Mouse (Mus musculus) lung, postnatal 0 days (tissue): ENCODE measurements around the gene Yes1. TPM values are rescaled to one million over a fixed set of nuclear protein-coding genes. Genes with fewer than 3 reads are reported as not detected.

Experiments used
- ATAC-seq: fragments of 200-750 bp; cut with Nextera tagmentation; 2 replicates; pipeline ENCODE4 v1.8.0; 2017; ENCODE audit warnings: moderate library complexity
- DNase-seq: peaks from one replicate; pipeline ENCODE4 v3.0.0-alpha.2; 2016; ENCODE audit warnings: low spot score
- H3K27ac ChIP-seq: fragments of 300-500 bp; sonication (generic); 2 replicates; pipeline ENCODE4 v1.5.1; 2014; ENCODE audit warnings: antibody characterized with exemption, mild to moderate bottlenecking, low read length, mixed read lengths
- H3K27me3 ChIP-seq: fragments of 300-500 bp; sonication (generic); replicated peaks from 2 replicates; pipeline ENCODE4 v1.6.1; 2014; ENCODE audit warnings: low read length, mixed read lengths; ENCODE audit not compliant: insufficient read depth
- H3K36me3 ChIP-seq: fragments of 300-500 bp; sonication (generic); 2 replicates; pipeline ENCODE4 v1.6.1; 2014; ENCODE audit warnings: low read length, mixed read lengths; ENCODE audit not compliant: insufficient read depth
- H3K4me1 ChIP-seq: fragments of 300-500 bp; sonication (generic); 2 replicates; pipeline ENCODE4 v1.6.1; 2014; ENCODE audit warnings: antibody characterized with exemption, low read depth, low read length, mixed read lengths; ENCODE audit not compliant: insufficient read depth
- H3K4me2 ChIP-seq: fragments of 300-500 bp; sonication (generic); replicated peaks from 2 replicates; pipeline ENCODE4 v1.6.1; 2014; ENCODE audit warnings: low read depth, mild to moderate bottlenecking, low read length, moderate library complexity, mixed read lengths
- H3K4me3 ChIP-seq: fragments of 300-500 bp; sonication (generic); 2 replicates; pipeline ENCODE4 v1.5.1; 2014; ENCODE audit warnings: low read depth, low read length
- H3K9ac ChIP-seq: fragments of 300-500 bp; sonication (generic); replicated peaks from 2 replicates; pipeline ENCODE4 v1.6.1; 2014; ENCODE audit warnings: low read depth, mild to moderate bottlenecking
- H3K9me3 ChIP-seq: fragments of 300-500 bp; sonication (generic); 2 replicates; pipeline ENCODE4 v1.6.1; 2016; ENCODE audit warnings: low read length, mixed read lengths
- CTCF ChIP-seq: IDR thresholded peaks from 2 replicates; pipeline ENCODE4 v1.5.1; 2016; ENCODE audit warnings: antibody characterized with exemption, mild to moderate bottlenecking
- EP300 ChIP-seq: IDR thresholded peaks from 2 replicates; pipeline ENCODE4 v1.6.1; 2016; ENCODE audit warnings: antibody characterized with exemption, mild to moderate bottlenecking, control low read depth
- WGBS: fragments of 180-500 bp; shearing (Covaris S2); extraction: QIAGEN DNeasy Blood & Tissue Kit; methylation state at CpG from one replicate; pipeline ENCODE4 v1.1.7; 2014; 5-methylcytosine and 5-hydroxymethylcytosine counted together
- polyA plus RNA-seq: library from polyadenylated mRNA; unstranded; fragments of >200 nt; fragmentation: Nextera tagmentation; extraction: Ambion mirVana; gene quantifications from 2 replicates; pipeline ENCODE4 v1.2.1, GENCODE M21; 2015

Gene Yes1
- polyA plus RNA-seq, 1 experiment from 2014 or later = 28.5 TPM

DNA sequence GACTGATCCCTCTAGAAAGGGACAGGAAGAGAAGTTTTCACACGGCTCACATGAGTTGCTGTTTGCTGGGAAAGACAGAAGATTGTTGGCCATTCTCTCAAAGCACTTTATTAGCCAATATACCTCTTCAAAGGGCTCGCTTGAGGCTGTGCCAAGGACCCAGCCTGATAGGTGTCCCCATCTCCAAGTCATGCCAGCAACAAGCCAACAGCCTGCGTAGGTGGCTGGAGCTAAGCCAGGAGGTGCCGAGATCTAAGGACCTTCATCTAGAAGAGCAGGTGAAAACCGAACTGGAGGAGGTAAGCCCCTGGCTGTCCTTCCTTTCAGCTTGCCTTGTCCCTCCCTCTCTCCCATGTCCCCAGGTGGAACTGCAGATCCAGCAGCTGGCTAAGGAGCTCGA, 124.8 kb downstream of the Yes1 start:
- Histone ChIP-seq H3K36me3 (no peaks in the 10 kb centered on the region; the same call in 1 of the 2 replicates), H3K9ac (no peak overlapping the region), H3K9me3 (no peaks in the 10 kb centered on the region), H3K27me3 (no peaks in the 10 kb centered on the region), H3K4me1 (no peaks in the 10 kb centered on the region), H3K27ac (no peak overlapping the region), H3K4me2 (no peak overlapping the region), H3K4me3 (no peak overlapping the region)
- no peak for DNase-seq
- ATAC-seq = 0 out of 2 replicates have a peak, but pooled peaks have one; percentile 34
- TF ChIP-seq CTCF (no peak), EP300 (no peak)
- WGBS = 74% methylated on average over 6 of the region's 6 CpGs

Other genes starting within 250 kb of the Yes1 start
- gene Ppp1cb, start 152.3 kb upstream of the Yes1 start, polyA plus RNA-seq = 159 and 165 TPM in 2 replicates
- gene Pisd, start 174.5 kb downstream of the Yes1 start, polyA plus RNA-seq = 67.0 and 72.7 TPM in 2 replicates
- gene Gm20671, start 215.9 kb downstream of the Yes1 start, polyA plus RNA-seq = not detected in 2 replicates
- 5.2 and 9.6 TPM in 2 replicates for gene Prr14l, start 243.1 kb downstream of the Yes1 start, polyA plus RNA-seq